Mouse (Mus musculus) MEL (cell line): ENCODE measurements around the gene Pml. TPM values are rescaled to one million over a fixed set of nuclear protein-coding genes. Genes with fewer than 3 reads are reported as not detected.

Experiments used
- DNase-seq: peaks from one replicate; pipeline ENCODE4 v3.0.0; 2011; ENCODE audit warnings: low read depth, low spot score
- H3K27ac ChIP-seq: 2 replicates; pipeline ENCODE4 v1.5.1; 2012; ENCODE audit warnings: low read depth, mild to moderate bottlenecking, control low read depth, low read length, moderate library complexity; ENCODE audit not compliant: control insufficient read depth
- H3K27me3 ChIP-seq, 2 experiments: fragments of 150-350 bp in 1 of 2; sonication (generic) in 1 of 2; 2 replicates each; pipeline ENCODE4 v1.6.1; 2012; ENCODE audit warnings: low read length in 2 of 2, mild to moderate bottlenecking in 2 of 2, improper control_type of control experiment in 1 of 2, moderate library complexity in 1 of 2; ENCODE audit not compliant: insufficient read depth in 2 of 2, control insufficient read depth in 1 of 2
- H3K36me3 ChIP-seq, 2 experiments: 2 replicates each; pipeline ENCODE4 v1.6.1; 2012 to 2014; ENCODE audit warnings: low read length in 2 of 2, improper control_type of control experiment in 1 of 2, inconsistent platforms in 1 of 2, mild to moderate bottlenecking in 1 of 2; ENCODE audit not compliant: insufficient read depth in 2 of 2, control insufficient read depth in 1 of 2
- H3K4me1 ChIP-seq, 2 experiments: fragments of 150-350 bp in 1 of 2; sonication (generic) in 1 of 2; 2 replicates each; pipeline ENCODE4 v1.6.1; 2012; ENCODE audit warnings: low read length in 2 of 2, improper control_type of control experiment in 1 of 2, mild to moderate bottlenecking in 1 of 2; ENCODE audit not compliant: insufficient read depth in 2 of 2, control insufficient read depth in 1 of 2
- H3K4me3 ChIP-seq, 2 experiments: fragments of 150-350 bp in 1 of 2; sonication (generic) in 1 of 2; 2 replicates each; pipeline ENCODE4 v1.5.1; 2012; ENCODE audit warnings: low read depth in 2 of 2, low read length in 2 of 2, mild to moderate bottlenecking in 2 of 2, moderate library complexity in 2 of 2, control low read depth in 1 of 2, improper control_type of control experiment in 1 of 2; ENCODE audit not compliant: control insufficient read depth in 1 of 2, insufficient read depth in 1 of 2
- H3K79me2 ChIP-seq: 2 replicates; pipeline ENCODE4 v1.6.1; 2012; ENCODE audit warnings: mild to moderate bottlenecking, low read length, moderate library complexity; ENCODE audit not compliant: control insufficient read depth, poor library complexity, insufficient read depth
- H3K9ac ChIP-seq: 2 replicates; pipeline ENCODE4 v1.6.1; 2012; ENCODE audit warnings: low read depth, mild to moderate bottlenecking, control low read depth, low read length, moderate library complexity; ENCODE audit not compliant: control insufficient read depth, poor library complexity, severe bottlenecking
- H3K9me3 ChIP-seq: fragments of 150-350 bp; sonication (generic); replicated peaks from 2 replicates; pipeline ENCODE4 v1.6.1; 2012; ENCODE audit warnings: mild to moderate bottlenecking, low read length, improper control_type of control experiment, moderate library complexity; ENCODE audit not compliant: insufficient read depth
- BHLHE40 ChIP-seq: IDR thresholded peaks from 2 replicates; pipeline ENCODE4 v1.6.1; 2012; ENCODE audit warnings: low read depth, mild to moderate bottlenecking, inconsistent platforms, low read length, improper control_type of control experiment, borderline replicate concordance
- CHD1 ChIP-seq: IDR thresholded peaks from 2 replicates; pipeline ENCODE4 v1.6.1; 2012; ENCODE audit warnings: low read depth, mild to moderate bottlenecking, inconsistent platforms, low read length, improper control_type of control experiment
- E2F4 ChIP-seq: IDR thresholded peaks from 2 replicates; pipeline ENCODE4 v1.6.1; 2011; ENCODE audit warnings: low read depth, low read length, improper control_type of control experiment, borderline replicate concordance
- ELF1 ChIP-seq: IDR thresholded peaks from 2 replicates; pipeline ENCODE4 v1.6.1; 2014; ENCODE audit warnings: low read depth, mild to moderate bottlenecking, inconsistent platforms, low read length, improper control_type of control experiment, moderate library complexity
- EP300 ChIP-seq, 2 experiments: IDR thresholded peaks; 2 replicates each; pipeline ENCODE4 v1.6.1; 2011; ENCODE audit warnings: improper control_type of control experiment in 2 of 2, low read length in 2 of 2, low read depth in 1 of 2, mild to moderate bottlenecking in 1 of 2
- HCFC1 ChIP-seq: IDR thresholded peaks from 2 replicates; pipeline ENCODE4 v1.6.1; 2012; ENCODE audit warnings: low read depth, mild to moderate bottlenecking, inconsistent platforms, low read length, improper control_type of control experiment, moderate library complexity
- KAT2A ChIP-seq: conservative IDR thresholded peaks from 2 replicates; pipeline ENCODE4 v1.6.1; 2012; ENCODE audit warnings: low read depth, low read length, improper control_type of control experiment, inconsistent platforms
- MYB ChIP-seq: IDR thresholded peaks from 2 replicates; pipeline ENCODE4 v1.6.1; 2011; ENCODE audit warnings: mild to moderate bottlenecking, low read depth, low read length, improper control_type of control experiment
- POLR2A ChIP-seq, 2 experiments: IDR thresholded peaks; 2 replicates each; pipeline ENCODE4 v1.6.1; 2011 to 2012; ENCODE audit warnings: low read length in 2 of 2, mild to moderate bottlenecking in 2 of 2, control low read depth in 1 of 2, improper control_type of control experiment in 1 of 2, low read depth in 1 of 2, moderate library complexity in 1 of 2; ENCODE audit not compliant: control insufficient read depth in 1 of 2, insufficient read depth in 1 of 2, poor library complexity in 1 of 2
- POLR2AphosphoS2 ChIP-seq: IDR thresholded peaks from 2 replicates; pipeline ENCODE4 v1.6.1; 2011; ENCODE audit warnings: low read length, improper control_type of control experiment
- POLR2AphosphoS5 ChIP-seq: IDR thresholded peaks from 2 replicates; pipeline ENCODE4 v1.6.1; 2012; ENCODE audit warnings: low read depth, borderline replicate concordance, mild to moderate bottlenecking, inconsistent platforms, low read length, moderate library complexity, mixed read lengths
- TAL1 ChIP-seq: IDR thresholded peaks from 2 replicates; pipeline ENCODE4 v1.6.1; 2012; ENCODE audit warnings: mild to moderate bottlenecking, inconsistent platforms, low read length, moderate library complexity, mixed read lengths
- UBTF ChIP-seq: IDR thresholded peaks from 2 replicates; pipeline ENCODE4 v1.6.1; 2012; ENCODE audit warnings: low read depth, mild to moderate bottlenecking, inconsistent platforms, low read length, improper control_type of control experiment, moderate library complexity, borderline replicate concordance; ENCODE audit not compliant: insufficient read depth
- USF2 ChIP-seq, 2 experiments: IDR thresholded peaks; 2 replicates each; pipeline ENCODE4 v1.6.1; 2011 to 2012; ENCODE audit warnings: improper control_type of control experiment in 2 of 2, low read length in 2 of 2, borderline replicate concordance in 1 of 2, inconsistent platforms in 1 of 2, low read depth in 1 of 2, mild to moderate bottlenecking in 1 of 2; ENCODE audit not compliant: insufficient read depth in 1 of 2
- ZC3H11A ChIP-seq: IDR thresholded peaks from 2 replicates; pipeline ENCODE4 v1.6.1; 2012; ENCODE audit warnings: low read depth, mild to moderate bottlenecking, inconsistent platforms, low read length, improper control_type of control experiment
- ZKSCAN1 ChIP-seq: IDR thresholded peaks from 2 replicates; pipeline ENCODE4 v1.6.1; 2012; ENCODE audit warnings: low read depth, mild to moderate bottlenecking, inconsistent platforms, low read length, improper control_type of control experiment, moderate library complexity
- ZMIZ1 ChIP-seq: IDR thresholded peaks from 2 replicates; pipeline ENCODE4 v1.6.1; 2012; ENCODE audit warnings: low read depth, mild to moderate bottlenecking, inconsistent platforms, low read length, improper control_type of control experiment, moderate library complexity
- polyA plus RNA-seq, 2 experiments: library from polyadenylated mRNA; stranded (reverse) in 1 of 2; unstranded in 1 of 2; fragments of >175 nt in 1 of 2; fragments of >200 nt in 1 of 2; gene quantifications; 2 replicates each; pipeline versions ENCODE4 v1.2.1 to v1.2.4; 2012; ENCODE audit warnings: low replicate concordance in 2 of 2, low read depth in 1 of 2; ENCODE audit not compliant: insufficient read length in 2 of 2, insufficient read depth in 1 of 2, missing spikeins in 1 of 2
- total RNA-seq: library from RNA; depleted of rRNA; stranded (reverse); fragments of 300-350 nt; gene quantifications from 2 replicates; pipeline ENCODE4 v1.2.3, GENCODE M21; 2012

Pml gene
- total and polyA plus RNA-seq, 3 experiments: 25.2 to 56.6 TPM; not detected in 1

GRCm38 (mm10) chr9:58196141-58196540, 53.4 kb downstream of the Pml start:
- H3K79me2 ChIP-seq: no peaks in the 10 kb centered on the region
- H3K27me3 ChIP-seq: peaks cover 7 to 10% of the 10 kb centered on the region in 2 experiments
- H3K4me3 ChIP-seq: no peak overlapping the region
- no peaks in the 10 kb centered on the region for H3K9me3 ChIP-seq
- H3K9ac ChIP-seq: no peak overlapping the region
- TF ChIP-seq EP300 (IDR thresholded peaks at IDR 0.05; ENCODE audit: low read depth in 1 of 2, low read length in 2 of 2): no peak
- TF ChIP-seq TAL1: no peak
- no peak for TF ChIP-seq POLR2AphosphoS5
- TF ChIP-seq ZKSCAN1: no peak
- TF ChIP-seq, all 39 proteins: peak for 0
- no peak for DNase-seq
- Histone ChIP-seq H3K27ac (no peak overlapping the region), H3K36me3 (no peaks in the 10 kb centered on the region), H3K4me1 (no peaks in the 10 kb centered on the region)

- no peaks in the 10 kb centered on the region for H3K9me3 ChIP-seq
- no peak for DNase-seq
- H3K4me1 ChIP-seq: no peaks in the 10 kb centered on the region
- H3K79me2 ChIP-seq: no peaks in the 10 kb centered on the region
- no peaks in the 10 kb centered on the region for H3K36me3 ChIP-seq
- H3K9ac ChIP-seq: no peak overlapping the region
- H3K4me3 ChIP-seq: no peak overlapping the region
- peaks cover 10 to 15% of the 10 kb centered on the region in 2 experiments for H3K27me3 ChIP-seq
- no peak overlapping the region for H3K27ac ChIP-seq
- TF ChIP-seq BHLHE40 (no peak), POLR2A (IDR thresholded peaks at IDR 0.05; ENCODE audit: control insufficient read depth in 1 of 2, insufficient read depth in 1 of 2, low read depth in 1 of 2, low read length in 2 of 2, poor library complexity in 1 of 2) (no peak), ZC3H11A (no peak), USF2 (IDR thresholded peaks at IDR 0.05; ENCODE audit: borderline replicate concordance in 1 of 2, insufficient read depth in 1 of 2, low read depth in 1 of 2, low read length in 2 of 2) (no peak), UBTF (no peak), MYB (no peak), E2F4 (no peak), HCFC1 (no peak), POLR2AphosphoS2 (no peak), ELF1 (no peak), ZMIZ1 (no peak), KAT2A (no peak), CHD1 (no peak)
These were observed 53.9 kb downstream of the Pml start for GRCm38 (mm10) chr9:58195671-58196070.
